Mouse (Mus musculus) forebrain, embryonic 14.5 days (tissue): Measurements from ENCODE around the gene Lrch4. TPM values are rescaled to one million over a fixed set of nuclear protein-coding genes. Genes with fewer than 3 reads are reported as not detected.

Experiments used
- ATAC-seq: fragments of 200-750 bp; cut with Nextera tagmentation; 2 replicates; pipeline ENCODE4 v1.8.0; 2017; ENCODE audit warnings: mild to moderate bottlenecking, moderate library complexity
- DNase-seq: peaks from one replicate; pipeline ENCODE4 v3.0.0-alpha.2; 2015; ENCODE audit warnings: low spot score
- H3K27ac ChIP-seq: fragments of 300-500 bp; sonication (generic); 2 replicates; pipeline ENCODE4 v1.5.1; 2014; ENCODE audit warnings: low read depth, mild to moderate bottlenecking, control low read depth, low read length, moderate library complexity
- H3K27me3 ChIP-seq: fragments of 300-500 bp; sonication (generic); replicated peaks from 2 replicates; pipeline ENCODE4 v1.6.1; 2014; ENCODE audit warnings: low read length, control low read depth, mixed read lengths; ENCODE audit not compliant: control insufficient read depth, insufficient read depth
- H3K36me3 ChIP-seq: fragments of 300-500 bp; sonication (generic); 2 replicates; pipeline ENCODE4 v1.6.1; 2014; ENCODE audit warnings: low read length, control low read depth; ENCODE audit not compliant: control insufficient read depth, insufficient read depth
- H3K4me1 ChIP-seq: fragments of 300-500 bp; sonication (generic); 2 replicates; pipeline ENCODE4 v1.6.1; 2014; ENCODE audit warnings: antibody characterized with exemption, low read length, control low read depth; ENCODE audit not compliant: control insufficient read depth, insufficient read depth
- H3K4me2 ChIP-seq: fragments of 300-500 bp; sonication (generic); 2 replicates; pipeline ENCODE4 v1.6.1; 2014; ENCODE audit warnings: mild to moderate bottlenecking, control low read depth, low read length
- H3K4me3 ChIP-seq: fragments of 300-500 bp; sonication (generic); 2 replicates; pipeline ENCODE4 v1.5.1; 2014; ENCODE audit warnings: low read depth, low read length, control low read depth
- H3K9ac ChIP-seq: fragments of 300-500 bp; sonication (generic); 2 replicates; pipeline ENCODE4 v1.6.1; 2014; ENCODE audit warnings: mild to moderate bottlenecking, low read length, control low read depth, moderate library complexity
- H3K9me3 ChIP-seq: fragments of 300-500 bp; sonication (generic); replicated peaks from 2 replicates; pipeline ENCODE4 v1.6.1; 2016; ENCODE audit warnings: low read length, control low read depth, mixed read lengths; ENCODE audit not compliant: control insufficient read depth
- WGBS: fragments of 180-500 bp; shearing (Covaris S2); extraction: QIAGEN DNeasy Blood & Tissue Kit; methylation state at CpG from one replicate; pipeline ENCODE4 v1.1.7; 2014; 5-methylcytosine and 5-hydroxymethylcytosine counted together
- polyA plus RNA-seq: library from polyadenylated mRNA; unstranded; fragments of >200 nt; fragmentation: Nextera tagmentation; extraction: Ambion mirVana; gene quantifications from 2 replicates; pipeline ENCODE4 v1.2.1, GENCODE M21; 2014

Lrch4 gene
- polyA plus RNA-seq, 1 experiment from 2014 or later: 12.3 TPM

DNA sequence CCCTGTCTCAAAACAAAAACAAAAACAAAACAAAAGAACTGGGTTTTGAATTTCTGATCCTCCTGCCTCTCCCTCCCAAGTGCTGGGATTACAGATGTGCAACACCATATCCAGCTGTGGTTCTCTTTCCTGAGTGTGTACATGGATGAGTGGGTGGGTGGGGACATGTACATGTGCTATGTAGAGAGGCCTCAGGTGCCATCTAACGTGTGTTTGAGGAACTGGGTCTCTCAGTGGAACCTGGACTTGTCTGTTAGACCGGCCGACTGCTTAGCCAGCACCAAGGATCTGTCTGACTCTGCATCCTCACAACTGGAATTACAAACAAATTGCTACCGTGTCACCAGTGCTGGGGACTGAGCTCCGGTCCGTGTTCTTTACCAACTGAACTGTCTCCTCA lies 31.3 kb upstream of the Lrch4 start:
- H3K4me2 ChIP-seq: no peak overlapping the region
- H3K4me1 ChIP-seq: peaks cover 17% of the 10 kb centered on the region
- no peaks in the 10 kb centered on the region for H3K27me3 ChIP-seq
- WGBS: 96% methylated on average over 6 of the region's 6 CpGs
- H3K9ac ChIP-seq: no peak overlapping the region
- H3K27ac ChIP-seq: no peak overlapping the region
- DNase-seq (no peak), ATAC-seq (no peak)
- H3K9me3 ChIP-seq: no peaks in the 10 kb centered on the region
- H3K36me3 ChIP-seq: no peaks in the 10 kb centered on the region
- no peak overlapping the region for H3K4me3 ChIP-seq

DNA sequence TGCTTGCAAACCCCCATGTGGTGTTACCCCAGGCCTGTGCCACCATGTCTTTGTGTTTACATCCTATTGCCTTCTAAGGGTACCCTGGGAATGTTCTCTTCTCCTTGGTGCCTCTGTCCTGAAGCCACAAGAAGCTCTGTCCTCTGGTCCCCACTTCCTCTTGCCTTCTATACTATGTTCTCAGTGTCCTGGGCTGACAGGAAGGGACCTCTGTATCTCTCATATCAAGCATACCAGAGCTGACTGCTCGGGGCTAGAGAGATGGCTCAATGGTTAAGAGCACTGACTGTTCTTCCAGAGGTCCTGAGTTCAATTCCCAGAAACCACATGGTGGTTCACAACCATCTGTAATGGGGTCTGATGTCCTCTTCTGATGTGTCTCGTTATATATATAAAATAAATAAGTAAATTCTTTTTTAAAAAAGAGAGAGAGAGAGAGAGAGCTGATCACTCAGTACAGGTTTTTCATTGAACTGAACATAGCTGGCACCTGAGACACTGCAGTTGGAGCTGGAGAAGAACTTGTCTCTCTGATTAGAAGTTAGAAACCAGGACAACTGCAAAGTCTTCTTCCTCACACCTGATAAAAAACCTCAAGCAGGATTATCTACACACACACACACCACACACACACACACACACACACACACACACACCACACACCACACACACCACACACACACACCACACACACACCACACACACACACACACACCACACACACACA lies 30.7 kb upstream of the Lrch4 start:
- H3K4me3 ChIP-seq: no peak overlapping the region
- H3K27ac ChIP-seq: no peak overlapping the region
- H3K36me3 ChIP-seq: no peaks in the 10 kb centered on the region
- H3K4me2 ChIP-seq: no peak overlapping the region
- DNase-seq (no peak), ATAC-seq (no peak)
- no peak overlapping the region for H3K9ac ChIP-seq
- 86% methylated on average over 2 of the region's 2 CpGs for WGBS
- peaks cover 18% of the 10 kb centered on the region for H3K4me1 ChIP-seq
- H3K27me3 ChIP-seq: no peaks in the 10 kb centered on the region
- no peaks in the 10 kb centered on the region for H3K9me3 ChIP-seq

DNA sequence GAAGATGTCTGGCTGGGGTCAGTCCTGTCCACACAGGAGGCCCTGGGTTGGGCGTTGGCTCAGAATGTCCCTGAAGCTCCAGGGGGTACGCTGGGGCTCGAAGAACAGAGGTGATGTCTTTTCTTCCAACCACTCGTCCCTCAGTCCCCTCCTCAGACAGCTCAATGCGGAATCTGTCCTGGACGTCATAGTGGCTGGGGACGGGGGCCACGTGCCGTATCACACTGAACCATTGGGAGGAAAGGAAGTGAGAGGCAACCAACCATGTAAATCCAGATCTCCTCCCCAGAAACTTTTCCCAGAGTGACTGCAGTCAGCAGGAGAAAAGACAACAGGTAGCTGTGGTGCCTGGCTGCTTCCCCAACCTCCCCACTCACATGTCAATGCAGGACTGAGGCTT lies 29.3 kb upstream of the Lrch4 start:
- DNase-seq (no peak), ATAC-seq (no peak)
- Histone ChIP-seq H3K4me2 (peak overlapping the region; percentile 95), H3K9ac (peak overlapping the region; percentile 86), H3K27me3 (no peaks in the 10 kb centered on the region), H3K4me3 (peak overlapping the region; percentile 74), H3K27ac (no peak overlapping the region), H3K36me3 (no peaks in the 10 kb centered on the region), H3K4me1 (peaks cover 18% of the 10 kb centered on the region), H3K9me3 (no peaks in the 10 kb centered on the region)
- WGBS: 68% methylated on average over 9 of the region's 9 CpGs

- Histone ChIP-seq H3K4me1 (peaks cover 18% of the 10 kb centered on the region), H3K9ac (peak overlapping the region; percentile 86), H3K36me3 (no peaks in the 10 kb centered on the region), H3K4me3 (peak overlapping the region; percentile 74), H3K27me3 (no peaks in the 10 kb centered on the region), H3K4me2 (peak overlapping the region; percentile 95), H3K9me3 (no peaks in the 10 kb centered on the region), H3K27ac (peak overlapping the region; percentile 78; the same call in 1 of the 2 replicates)
- DNase-seq (no peak), ATAC-seq (no peak; the same call in 1 of the 2 replicates)
- 4% methylated on average over 19 of the region's 19 CpGs for WGBS
Observed at GRCm38 (mm10) chr5:137600281-137600618, 28.7 kb upstream of the Lrch4 start.

GRCm38 (mm10) chr5:137600619-137601364 lies 28.1 kb upstream of the Lrch4 start, which contains the start of gene Mospd3:
TSS of gene Mospd3 (minus strand) at chr5:137601058.
- no peaks in the 10 kb centered on the region for H3K9me3 ChIP-seq
- peak within 1 kb of the TSS; percentile 78 for H3K27ac ChIP-seq
- H3K27me3 ChIP-seq: no peaks in the 10 kb centered on the region
- peaks cover 18% of the 10 kb centered on the region for H3K4me1 ChIP-seq
- ATAC-seq (peak; percentile 97), DNase-seq (peak; percentile 99)
- no peaks in the 10 kb centered on the region for H3K36me3 ChIP-seq
- peak within 1 kb of the TSS; percentile 86 for H3K9ac ChIP-seq
- H3K4me3 ChIP-seq: peak within 1 kb of the TSS; percentile 74
- H3K4me2 ChIP-seq: peak within 1 kb of the TSS; percentile 95
- under 1% methylated on average over 41 of the region's 41 CpGs for WGBS

DNA sequence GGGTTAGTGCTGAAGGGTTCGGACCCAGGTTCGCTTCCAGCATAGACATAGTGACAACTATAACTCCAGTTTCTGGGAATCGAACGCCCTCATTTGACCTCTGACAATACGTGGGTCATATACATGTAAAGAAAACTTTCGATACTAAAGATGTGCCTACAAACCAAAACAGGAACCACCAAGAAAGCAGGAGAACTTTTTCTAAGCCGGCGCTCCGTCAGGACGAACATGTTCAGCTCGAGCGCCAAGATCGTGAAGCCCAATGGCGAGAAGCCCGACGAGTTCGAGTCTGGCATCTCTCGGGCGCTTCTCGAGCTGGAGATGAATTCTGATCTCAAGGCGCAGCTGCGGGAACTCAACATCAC lies 27.6 kb upstream of the Lrch4 start:
- Histone ChIP-seq H3K27ac (no peak overlapping the region), H3K4me3 (peak overlapping the region; percentile 74), H3K4me2 (peak overlapping the region; percentile 95), H3K36me3 (no peaks in the 10 kb centered on the region), H3K4me1 (peaks cover 18% of the 10 kb centered on the region), H3K9me3 (no peaks in the 10 kb centered on the region), H3K27me3 (no peaks in the 10 kb centered on the region), H3K9ac (peak overlapping the region; percentile 86; the same call in 1 of the 2 replicates)
- ATAC-seq (no peak), DNase-seq (no peak)
- under 1% methylated on average over 22 of the region's 22 CpGs for WGBS

DNA sequence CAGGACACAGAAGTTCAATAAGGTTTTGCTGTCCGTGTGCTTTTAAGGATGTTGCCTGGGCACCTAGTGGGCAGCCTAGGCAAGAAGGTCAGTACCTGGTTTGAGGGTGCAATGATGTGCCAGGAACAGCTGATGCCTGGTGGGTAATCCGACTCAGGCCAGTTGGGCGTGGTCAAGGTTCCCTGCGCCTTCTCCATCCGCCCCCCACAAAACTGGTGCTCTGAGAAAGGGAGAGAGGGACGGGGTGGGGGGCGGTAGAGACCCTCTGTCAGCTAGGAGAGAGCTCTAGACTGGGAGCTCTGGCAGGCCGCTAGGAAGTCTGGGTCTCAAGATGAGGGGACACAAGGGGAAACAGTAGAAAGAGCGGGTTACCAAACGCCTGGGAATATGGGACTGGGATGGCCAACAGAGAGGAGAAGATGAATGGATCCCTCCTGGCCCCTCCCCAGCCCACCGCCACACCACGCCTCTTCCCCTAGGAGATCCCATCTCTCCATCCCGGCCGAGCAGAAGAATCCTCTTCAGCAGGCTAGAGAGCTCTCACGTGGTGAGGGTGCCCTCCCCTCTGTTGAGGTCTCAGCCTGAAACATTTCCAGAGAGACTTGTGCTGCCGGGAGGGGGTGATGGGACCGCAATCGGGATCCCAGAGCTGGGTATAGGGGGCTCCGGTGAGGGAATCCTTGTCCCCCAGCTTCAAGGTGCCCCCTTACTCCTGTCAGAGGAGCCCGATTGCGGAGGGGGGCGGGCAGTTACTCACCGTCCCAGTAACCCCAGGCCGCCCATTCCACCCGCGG lies 20.9 kb upstream of the Lrch4 start:
- H3K4me2 ChIP-seq: 0 out of 2 replicates have a peak overlapping the region, but pooled peaks have one; percentile 4
- 0 out of 2 replicates have a peak, but pooled peaks cover 3% of the 10 kb centered on the region for H3K27me3 ChIP-seq
- H3K4me3 ChIP-seq: no peak overlapping the region
- WGBS: 12% methylated on average over 25 of the region's 26 CpGs
- peak overlapping the region; percentile 4; the same call in 1 of the 2 replicates for H3K9ac ChIP-seq
- H3K27ac ChIP-seq: no peak overlapping the region
- no peaks in the 10 kb centered on the region for H3K36me3 ChIP-seq
- 0 out of 2 replicates have a peak, but pooled peaks have one; percentile 29 for ATAC-seq
- no peak for DNase-seq
- no peaks in the 10 kb centered on the region; the same call in 1 of the 2 replicates for H3K4me1 ChIP-seq
- H3K9me3 ChIP-seq: no peaks in the 10 kb centered on the region

- WGBS: 18% methylated on average over 23 of the region's 23 CpGs
- Histone ChIP-seq H3K4me2 (0 out of 2 replicates have a peak overlapping the region, but pooled peaks have one; percentile 4), H3K4me3 (no peak overlapping the region), H3K27ac (no peak overlapping the region), H3K9me3 (no peaks in the 10 kb centered on the region), H3K27me3 (0 out of 2 replicates have a peak, but pooled peaks cover 3% of the 10 kb centered on the region), H3K9ac (no peak overlapping the region; the same call in 1 of the 2 replicates), H3K36me3 (no peaks in the 10 kb centered on the region), H3K4me1 (no peaks in the 10 kb centered on the region)
- DNase-seq: no peak
- ATAC-seq: no peak
Observed at GRCm38 (mm10) chr5:137608654-137609190, 20.2 kb upstream of the Lrch4 start.
